Mouse (Mus musculus) neural tube, postnatal 0 days (tissue): Measurements from ENCODE around the gene St3gal5. TPM values are rescaled to one million over a fixed set of nuclear protein-coding genes. Genes with fewer than 3 reads are reported as not detected.

Experiments
- polyA plus RNA-seq: library from polyadenylated mRNA; unstranded; fragments of >200 nt; fragmentation: Nextera tagmentation; extraction: Ambion mirVana; gene quantifications from 2 replicates; pipeline ENCODE4 v1.2.1, GENCODE M21; 2015

Gene St3gal5
- 69.6 and 74.1 TPM in 2 replicates for polyA plus RNA-seq

GRCm38 (mm10) chr6:72097181-72097995, at the start of gene St3gal5:
St3gal5 (plus strand) TSS chr6:72097592.

Other genes starting within 250 kb of the St3gal5 start
- gene Ptcd3, start 188.8 kb upstream of the St3gal5 start, polyA plus RNA-seq: 53.1 and 56.8 TPM in 2 replicates
- gene Polr1a, start 188.5 kb upstream of the St3gal5 start, polyA plus RNA-seq: 15.9 and 17.0 TPM in 2 replicates
- gene Atoh8, start 138.0 kb downstream of the St3gal5 start, polyA plus RNA-seq: 3.6 and 3.8 TPM in 2 replicates
- gene Sftpb, start 207.0 kb downstream of the St3gal5 start, polyA plus RNA-seq: 0.20 and 0.27 TPM in 2 replicates
- gene Usp39, start 247.6 kb downstream of the St3gal5 start, polyA plus RNA-seq: 31.2 and 32.1 TPM in 2 replicates
- 13.8 and 15.6 TPM in 2 replicates for gene 0610030E20Rik, start 249.7 kb downstream of the St3gal5 start, polyA plus RNA-seq